Mouse (Mus musculus): ENCODE data around the gene Hmgn2.

The Hmgn2 gene

DNA sequence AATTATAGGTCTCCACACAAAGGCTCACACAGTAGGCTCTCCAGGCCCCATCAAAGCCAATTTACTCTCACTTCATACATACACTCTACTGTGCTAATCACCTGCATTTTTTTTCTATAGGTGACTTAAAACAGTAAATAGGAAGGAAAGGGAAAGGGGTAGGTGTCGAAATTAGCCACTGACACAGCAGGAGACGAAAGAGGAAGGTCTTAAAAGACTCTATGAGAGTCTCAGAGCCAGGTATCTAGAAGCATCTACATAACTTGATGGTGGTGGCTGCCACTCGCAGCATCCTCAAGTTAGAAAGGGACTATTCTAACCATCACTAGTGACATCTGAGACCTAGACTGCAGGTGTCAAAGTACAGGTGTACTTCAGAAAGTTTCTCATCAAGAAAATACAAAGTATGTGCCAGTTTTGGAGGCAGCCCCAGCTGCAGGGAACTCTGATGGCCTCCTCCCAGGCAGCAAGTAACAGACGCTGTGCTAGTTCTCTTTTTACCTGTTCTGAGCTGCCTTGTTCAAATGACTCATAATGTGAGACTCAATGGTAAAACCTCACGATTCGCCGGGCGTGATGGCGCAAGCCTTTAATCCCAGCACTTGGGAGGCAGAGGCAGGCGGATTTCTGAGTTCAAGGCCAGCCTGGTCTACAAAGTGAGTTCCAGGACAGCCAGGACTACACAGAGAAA, 9.7 kb upstream of the Hmgn2 start:
- no peak for DNase-seq (ENCODE audit: low read depth, low spot score)

DNA sequence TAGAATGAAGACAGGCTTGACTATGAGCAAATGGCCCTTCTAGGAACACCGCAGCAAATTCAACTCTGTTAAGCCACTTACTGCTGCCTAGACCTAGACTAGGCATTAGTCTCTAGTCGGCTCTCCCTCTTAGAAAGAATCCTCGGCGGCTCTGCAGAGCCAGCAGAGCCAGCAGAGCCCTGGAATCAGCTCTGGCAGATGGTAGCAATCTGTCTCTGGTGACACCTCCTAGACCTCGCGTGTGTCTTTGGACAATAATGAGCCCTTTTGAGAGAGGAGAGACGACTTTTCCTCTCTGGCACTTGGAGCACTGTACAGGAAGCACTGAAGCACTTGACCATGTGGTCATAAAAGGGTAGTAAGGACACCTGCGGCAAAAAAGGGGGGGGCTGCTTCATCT, 3.3 kb upstream of the Hmgn2 start:
- DNase-seq (ENCODE audit: low read depth, low spot score) = no peak

DNA sequence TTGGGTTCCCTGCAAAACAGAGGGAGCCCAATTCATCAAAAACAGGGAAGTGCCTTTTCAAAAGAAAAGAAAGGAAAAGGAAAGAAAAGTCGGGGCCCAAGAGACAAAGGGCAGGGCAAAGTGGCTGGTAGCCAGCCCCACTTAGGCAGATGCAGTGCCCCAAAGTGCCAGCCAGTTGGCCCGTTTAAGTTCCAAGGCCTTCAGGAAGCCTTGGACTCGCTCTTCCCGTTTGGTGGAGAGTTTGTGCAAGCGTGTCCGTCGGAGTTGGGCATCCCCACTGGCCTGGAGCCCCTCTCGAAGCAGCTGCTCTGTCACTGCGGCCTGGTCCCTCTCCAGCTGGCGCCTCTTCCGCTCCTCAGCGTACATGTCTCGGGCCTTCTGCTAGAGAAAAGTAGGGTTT, 2.4 kb upstream of the Hmgn2 start:
- no peak for DNase-seq (ENCODE audit: low read depth, low spot score)

DNA sequence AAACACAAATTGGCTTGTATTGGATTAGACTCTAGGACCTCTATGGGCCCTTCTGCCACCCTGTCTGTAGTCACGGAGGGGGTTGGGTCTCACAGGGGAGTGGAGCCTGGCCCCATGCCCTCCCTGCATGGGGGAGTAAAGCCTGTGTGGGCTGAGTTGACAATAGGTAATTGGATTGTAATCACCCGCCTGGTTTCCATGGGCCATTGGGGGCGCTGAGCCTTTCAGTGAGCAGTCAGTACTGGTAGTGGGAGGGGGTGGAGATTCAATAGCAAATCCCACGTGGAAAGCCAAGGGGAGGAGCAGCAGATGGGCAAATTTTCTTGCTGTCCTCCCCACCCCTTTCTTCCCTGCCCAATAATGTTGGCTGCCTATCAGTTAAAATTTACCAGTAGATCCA, 1.7 kb upstream of the Hmgn2 start:
- no peak for DNase-seq (ENCODE audit: low read depth, low spot score)

DNA sequence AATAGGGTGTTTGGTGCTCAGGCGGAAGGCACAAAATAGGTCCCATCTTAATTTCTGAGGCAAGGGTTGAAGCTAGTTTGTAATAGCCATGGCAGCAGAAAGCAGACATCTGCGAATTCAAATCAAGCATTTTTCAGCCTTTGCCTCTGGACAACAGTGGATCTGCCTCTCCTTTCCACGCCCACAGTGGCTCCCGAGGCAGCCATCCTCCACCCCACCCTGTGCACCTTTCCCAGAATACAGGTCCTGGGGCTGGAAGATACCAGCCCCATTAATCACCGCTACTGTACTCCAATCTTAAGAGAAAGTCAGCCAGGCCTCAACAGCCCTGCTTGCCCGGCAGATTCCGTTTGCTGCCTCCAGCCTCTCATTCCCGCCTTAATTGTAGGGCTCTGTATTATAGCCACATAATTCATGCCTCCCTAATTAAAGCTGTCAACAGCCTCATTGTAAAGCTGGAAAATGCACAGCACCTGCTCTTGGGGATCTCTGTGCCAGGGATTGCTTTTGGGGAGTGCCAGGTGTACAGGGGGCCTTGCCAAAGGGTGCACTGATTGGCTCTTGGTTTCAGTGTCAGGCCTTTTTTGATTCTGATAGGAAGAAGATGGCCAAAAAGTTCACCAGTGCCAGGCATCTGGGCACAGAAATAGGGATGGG, 792 bp upstream of the Hmgn2 start:
- no peak for DNase-seq (ENCODE audit: low read depth, low spot score)

DNA sequence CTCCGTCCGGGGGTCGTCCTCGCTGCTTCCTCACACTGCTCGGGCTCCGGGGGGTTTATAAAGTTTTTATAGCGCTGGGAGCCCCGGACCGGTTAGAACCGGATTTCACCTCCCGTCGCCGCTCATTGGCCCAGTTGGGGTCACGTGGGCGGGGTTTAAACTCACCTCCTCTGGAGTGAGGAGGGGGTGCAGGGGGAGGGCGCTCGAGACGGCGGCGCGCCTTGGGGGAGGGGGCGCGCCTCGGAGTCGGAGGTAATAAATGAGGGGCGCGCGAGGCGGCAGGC, 642 bp downstream of the Hmgn2 start:
- peak; percentile 70 for DNase-seq (ENCODE audit: low read depth, low spot score)

DNA sequence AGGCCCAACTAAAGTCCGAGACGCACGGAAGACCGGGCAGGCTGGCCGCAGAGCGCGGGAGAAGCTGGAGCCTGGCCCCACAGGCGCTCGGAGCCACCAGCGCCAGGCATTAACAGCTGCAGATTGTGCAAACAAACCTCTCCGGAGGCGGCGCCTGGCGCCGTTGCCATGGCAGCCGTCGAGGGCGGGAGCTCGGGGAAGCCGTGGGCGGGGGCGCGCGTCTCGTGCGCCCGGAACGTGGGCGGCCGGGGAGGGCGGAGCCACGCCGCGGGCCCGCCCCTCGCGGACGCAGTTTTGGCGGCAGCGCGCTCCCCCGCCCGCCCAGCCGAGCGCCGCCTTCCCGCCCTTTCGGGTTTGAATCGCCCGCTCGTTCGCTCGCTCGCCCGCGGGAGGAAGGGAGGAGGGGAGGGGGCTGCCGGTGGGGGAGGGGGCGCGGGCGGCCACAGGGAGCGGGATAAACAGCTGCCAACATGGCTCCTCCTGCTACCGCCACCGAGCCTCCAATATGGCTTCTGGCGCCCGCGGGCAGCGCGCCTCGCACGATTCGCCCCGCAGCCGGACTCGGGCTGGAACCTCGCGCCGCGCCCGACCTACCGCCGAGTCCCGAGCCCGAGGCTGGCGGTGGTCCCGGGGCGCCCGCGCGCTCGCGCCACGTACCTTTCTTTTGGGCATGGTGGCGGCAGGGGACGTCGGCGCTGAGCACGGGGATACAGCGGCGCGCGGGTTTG, 1.1 kb downstream of the Hmgn2 start:
- peak; percentile 94 for DNase-seq (ENCODE audit: low read depth, low spot score)

DNA sequence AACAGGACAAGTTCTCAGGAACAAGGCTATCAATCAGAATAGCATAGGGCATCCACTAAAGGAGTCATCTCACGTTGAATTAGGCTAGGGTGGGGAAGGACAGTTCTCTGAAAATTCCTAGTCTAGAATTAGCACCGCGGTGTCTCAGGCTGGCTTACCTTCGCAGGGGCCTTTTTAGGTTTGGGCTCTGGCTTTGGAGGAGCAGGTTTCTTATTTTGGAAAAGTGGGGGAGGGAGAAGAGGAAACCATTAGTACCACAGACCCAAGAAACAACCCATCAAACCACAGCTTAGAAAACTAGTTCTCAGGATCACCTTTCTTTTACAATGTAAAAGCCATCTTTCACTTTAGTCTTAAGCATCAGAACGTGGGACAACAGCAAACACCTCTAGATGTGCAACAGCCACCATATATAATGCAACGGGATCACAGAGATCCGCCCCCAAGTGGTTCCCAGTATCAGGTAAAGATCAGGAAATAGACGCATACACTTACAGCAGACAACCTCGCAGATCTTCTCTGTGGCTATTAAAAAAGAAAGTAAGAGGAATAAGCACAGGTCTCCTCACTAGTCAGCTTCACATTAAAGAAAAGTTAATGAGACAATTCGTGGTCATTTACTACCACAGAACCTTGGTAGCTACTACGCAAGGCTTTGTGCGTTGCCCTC, 2.0 kb downstream of the Hmgn2 start:
- no peak for DNase-seq (ENCODE audit: low read depth, low spot score)

DNA sequence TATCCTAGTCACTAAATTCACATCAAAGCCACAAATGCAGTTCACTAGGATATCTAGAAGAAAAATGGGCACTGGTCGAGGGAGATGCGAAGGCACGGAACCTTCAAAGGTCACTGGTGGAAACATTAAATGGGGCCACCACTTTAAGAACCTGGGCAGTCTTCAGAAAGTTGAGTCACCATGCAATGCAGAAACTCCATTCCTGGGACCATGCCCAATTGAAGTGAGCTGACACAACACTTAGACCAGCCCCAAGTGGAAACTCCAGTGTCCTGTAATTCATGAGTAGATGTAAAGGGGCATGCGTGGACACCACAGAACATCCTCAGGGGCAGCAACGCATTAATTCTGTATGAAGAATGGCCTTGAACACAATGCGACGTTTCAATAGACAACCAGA, 5.9 kb downstream of the Hmgn2 start:
- no peak for DNase-seq (ENCODE audit: low read depth, low spot score)

DNA sequence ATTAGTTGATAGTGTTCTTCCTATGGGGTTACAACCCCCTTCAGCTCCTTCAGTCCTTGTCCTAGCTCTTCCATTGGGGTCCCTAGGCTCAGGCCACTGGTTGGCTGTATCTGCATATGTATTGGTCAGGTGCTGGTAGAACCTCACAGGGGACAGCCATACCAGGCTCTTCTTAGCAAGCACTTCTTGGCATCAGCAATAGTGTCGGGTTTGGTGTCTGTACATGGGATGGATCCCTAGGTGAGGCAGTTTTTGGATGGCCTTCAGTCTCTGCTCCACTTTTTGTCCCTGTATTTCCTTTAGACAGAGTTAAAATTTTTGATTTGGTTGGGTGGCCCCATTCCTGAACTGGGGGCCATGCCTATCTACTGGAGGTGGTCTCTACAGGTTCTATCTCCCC, 9.6 kb downstream of the Hmgn2 start:
- no peak for DNase-seq (ENCODE audit: low read depth, low spot score)

DNA sequence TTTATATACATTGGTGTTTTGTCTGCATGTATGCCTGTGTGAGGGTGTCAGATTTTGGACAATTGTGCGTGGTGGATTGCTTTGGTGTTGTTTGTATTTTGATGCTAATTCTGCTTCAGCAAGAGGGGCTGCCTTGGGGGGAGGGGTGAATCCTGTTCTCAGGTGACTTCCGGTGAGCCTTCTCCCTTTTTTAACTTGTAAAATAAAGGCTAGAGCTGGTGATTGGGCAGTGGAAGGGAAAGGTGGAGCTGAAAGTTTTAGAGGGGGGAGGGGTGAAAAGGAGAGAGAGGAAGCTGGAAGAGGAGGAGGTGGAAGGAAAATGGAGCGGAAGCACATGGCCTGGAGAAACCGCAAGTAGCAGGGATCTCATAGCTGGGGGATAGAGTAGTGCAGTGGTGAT, 12.1 kb downstream of the Hmgn2 start:
- no peak for DNase-seq (ENCODE audit: low read depth, low spot score)

DNA sequence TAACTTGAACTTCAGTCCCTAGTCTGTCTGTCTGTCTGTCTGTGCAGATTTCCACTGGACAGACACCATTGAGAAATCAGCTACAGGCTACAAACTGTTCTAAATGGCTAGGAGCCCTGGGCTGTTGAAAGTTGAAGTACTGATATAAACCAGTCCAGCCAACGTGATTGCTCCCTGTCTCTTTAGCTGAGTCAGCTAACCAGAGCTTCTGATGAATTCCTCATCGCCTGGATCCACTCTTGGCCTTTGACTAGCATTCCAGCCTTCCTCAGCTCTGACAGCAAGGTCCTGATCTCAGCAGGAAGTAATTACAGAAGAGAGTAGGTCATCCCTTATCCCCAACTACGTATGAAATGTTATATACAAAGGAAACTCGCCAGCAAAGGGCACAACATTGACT, 21.7 kb downstream of the Hmgn2 start:
- DNase-seq (ENCODE audit: low read depth, low spot score) = no peak

DNA sequence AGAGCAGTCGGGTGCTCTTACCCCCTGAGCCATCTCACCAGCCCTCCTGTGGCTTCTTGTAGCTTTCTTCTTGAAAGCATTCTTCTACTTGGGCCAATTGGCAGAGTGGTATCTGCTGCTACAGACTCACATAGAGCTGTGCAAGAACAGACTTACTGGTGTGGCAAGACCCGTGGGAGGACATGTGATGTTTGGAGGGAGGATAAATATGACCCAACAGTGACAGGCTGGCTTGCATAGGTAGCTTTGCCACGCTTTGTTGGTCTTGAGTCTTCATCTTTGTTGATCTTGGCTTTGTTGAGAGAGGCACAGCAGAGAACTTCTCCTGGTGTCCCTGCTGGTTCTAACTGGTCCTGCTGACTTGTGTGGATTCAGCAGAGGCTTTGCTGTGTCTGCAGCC, 24.7 kb downstream of the Hmgn2 start:
- no peak for DNase-seq (ENCODE audit: low read depth, low spot score)

DNA sequence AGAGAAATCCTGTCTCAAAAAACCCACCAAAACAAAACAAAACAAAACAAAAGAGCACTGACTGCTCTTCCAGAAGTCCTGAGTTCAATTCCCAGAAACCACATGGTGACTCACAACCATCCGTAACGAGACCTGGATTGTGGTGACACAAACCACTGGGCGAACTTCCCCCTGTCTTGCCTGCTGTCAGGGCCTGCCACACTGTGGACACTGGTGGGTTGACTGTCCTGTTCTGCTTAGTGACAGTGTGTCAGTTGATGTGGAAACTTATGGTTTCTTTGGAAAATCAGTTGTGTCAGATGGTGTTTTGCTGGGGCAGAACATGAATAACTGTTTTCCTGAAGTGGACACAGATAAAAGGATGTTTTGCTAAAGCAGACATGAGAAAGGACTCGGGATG, 25.8 kb downstream of the Hmgn2 start:
- DNase-seq (ENCODE audit: low read depth, low spot score) = no peak

DNA sequence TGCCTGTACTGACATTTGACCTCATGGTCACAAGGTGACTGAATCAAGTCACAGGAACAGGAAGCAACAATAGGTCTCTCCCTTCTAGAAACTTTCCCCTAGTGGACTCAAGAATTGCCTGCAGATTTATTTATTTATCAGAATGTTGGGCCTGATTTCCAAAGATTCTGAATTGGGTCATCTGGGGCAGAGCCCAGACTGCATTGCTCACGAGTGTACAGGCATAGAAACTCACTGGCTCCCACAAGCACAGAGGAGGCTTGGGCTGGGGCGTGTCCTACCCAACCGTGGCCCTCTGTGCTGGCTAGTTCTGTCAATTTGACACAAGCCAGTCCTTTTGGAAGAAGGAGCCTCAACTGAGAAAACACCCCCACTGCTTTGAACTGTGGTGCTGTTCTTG, 26.9 kb downstream of the Hmgn2 start:
- DNase-seq (ENCODE audit: low read depth, low spot score) = no peak

DNA sequence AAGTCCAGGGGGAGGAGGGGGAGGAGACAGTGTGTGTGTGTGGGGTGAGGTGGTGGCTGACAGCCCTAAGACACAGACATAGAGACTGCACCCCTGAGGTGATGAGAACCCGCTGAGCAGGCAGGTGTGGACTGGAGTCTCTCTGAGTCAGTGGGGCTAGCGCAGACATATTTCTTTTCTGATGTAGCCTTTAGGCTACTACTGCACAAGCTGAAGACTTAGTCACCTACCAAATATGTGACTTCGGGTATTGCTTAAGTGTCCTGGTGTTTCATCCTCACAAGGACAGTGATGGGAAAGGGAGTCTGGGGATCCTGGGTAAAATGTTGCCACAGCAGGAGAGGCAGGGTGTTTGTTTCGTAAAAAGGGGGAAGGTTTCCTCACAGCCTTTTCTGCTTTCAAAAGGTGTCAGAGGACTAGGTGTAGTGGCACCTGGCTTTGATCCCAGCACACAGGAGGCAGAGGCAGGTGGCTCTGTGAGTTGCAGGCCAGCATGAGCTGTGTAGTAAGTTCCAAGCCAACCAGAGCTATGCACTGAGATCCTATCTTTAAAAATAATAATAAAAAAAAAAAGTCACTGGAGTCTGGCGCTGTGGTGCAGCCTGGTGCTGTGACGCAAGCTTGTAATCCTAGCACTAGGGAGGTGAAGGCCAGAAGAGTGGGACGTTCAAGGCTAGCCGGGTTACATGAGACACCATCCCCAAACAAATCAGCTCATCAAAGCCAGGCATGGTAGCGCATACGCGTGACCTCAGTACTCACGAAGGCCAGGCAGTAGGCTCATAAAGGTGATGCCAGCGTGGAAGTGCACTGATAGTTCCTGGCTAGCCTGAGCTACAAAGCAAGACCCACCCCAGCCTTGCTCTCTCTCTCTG, 27.8 kb downstream of the Hmgn2 start:
- no peak for DNase-seq (ENCODE audit: low read depth, low spot score)

DNA sequence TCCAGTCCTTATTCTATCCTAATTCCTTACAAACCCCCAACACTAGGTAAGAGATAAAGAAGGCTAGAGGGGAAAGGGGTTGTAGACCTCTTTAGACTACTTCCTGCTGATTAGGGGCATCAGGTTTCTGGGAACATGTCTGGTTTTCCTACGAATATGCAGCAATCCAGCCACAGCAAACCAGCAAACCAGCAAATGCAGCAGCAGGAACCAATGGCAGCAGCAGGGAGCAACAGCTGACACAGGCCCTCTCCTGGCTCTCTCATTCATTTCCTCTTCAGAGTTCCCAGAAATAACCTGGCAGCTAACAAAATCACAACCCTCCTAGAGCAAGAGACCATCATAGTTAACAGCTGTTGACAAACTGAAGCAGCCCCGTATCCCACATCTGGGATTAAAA, 30.4 kb downstream of the Hmgn2 start:
- no peak for DNase-seq (ENCODE audit: low read depth, low spot score)

DNA sequence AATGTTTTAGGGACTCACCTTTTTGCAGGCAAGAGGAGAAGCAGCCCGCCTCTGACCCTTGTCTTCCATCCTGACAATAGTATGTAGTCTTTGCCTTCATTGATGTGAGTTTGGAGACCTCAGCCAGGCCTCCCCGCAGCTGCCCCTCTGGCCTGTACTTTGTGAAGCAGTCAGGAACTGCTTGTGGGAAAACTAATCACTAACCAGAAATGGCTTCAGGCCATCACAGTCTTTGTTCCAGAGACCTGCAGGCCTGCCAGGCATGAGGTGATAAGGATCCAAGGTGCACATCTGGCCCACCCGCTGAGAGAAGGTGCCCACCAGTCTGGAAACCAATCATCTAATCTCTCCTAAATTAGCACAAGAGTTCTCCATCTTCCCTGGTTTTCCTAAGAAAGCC, 36.7 kb downstream of the Hmgn2 start:
- DNase-seq (ENCODE audit: low read depth, low spot score) = no peak

DNA sequence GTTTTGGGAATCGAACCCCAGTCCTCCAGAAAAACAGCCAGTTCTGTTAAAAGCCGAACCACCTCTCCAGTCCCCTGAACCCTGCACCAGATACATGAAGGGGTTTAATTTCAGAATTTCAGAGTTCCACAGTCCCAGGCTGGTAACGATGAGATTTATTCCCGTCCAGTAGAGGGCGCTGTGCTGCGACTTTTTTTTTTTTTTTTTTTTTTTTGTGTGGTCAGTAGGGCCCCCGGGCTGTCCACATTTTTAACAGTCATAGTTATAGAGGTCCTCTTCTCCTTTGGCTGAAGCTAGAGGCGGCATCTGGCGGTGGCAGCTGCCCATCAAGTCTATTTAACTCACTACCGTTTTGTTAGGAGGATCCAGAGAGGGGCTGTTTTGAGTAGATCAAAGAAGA, 37.1 kb downstream of the Hmgn2 start:
- no peak for DNase-seq (ENCODE audit: low read depth, low spot score)

DNA sequence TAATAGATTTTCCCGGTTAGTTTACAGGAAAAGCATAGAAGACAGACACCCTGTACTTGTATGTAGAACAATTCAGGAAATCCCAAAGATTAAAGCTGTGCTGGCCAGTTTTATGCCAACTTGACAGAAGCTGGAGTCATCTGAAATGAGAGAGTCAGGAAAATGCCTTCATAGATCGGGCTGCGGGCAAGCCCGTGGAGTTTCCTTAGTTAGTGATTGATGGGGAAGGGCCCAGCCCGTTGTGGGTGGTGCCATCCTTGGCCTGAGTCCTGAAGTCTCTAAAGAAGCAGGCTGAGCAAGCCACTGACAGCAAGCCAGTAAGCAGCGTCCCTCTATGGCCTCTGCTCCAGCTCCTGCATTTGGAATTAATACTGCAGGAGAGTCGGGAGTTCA, 39.2 kb downstream of the Hmgn2 start:
- DNase-seq (ENCODE audit: low read depth, low spot score) = no peak

DNA sequence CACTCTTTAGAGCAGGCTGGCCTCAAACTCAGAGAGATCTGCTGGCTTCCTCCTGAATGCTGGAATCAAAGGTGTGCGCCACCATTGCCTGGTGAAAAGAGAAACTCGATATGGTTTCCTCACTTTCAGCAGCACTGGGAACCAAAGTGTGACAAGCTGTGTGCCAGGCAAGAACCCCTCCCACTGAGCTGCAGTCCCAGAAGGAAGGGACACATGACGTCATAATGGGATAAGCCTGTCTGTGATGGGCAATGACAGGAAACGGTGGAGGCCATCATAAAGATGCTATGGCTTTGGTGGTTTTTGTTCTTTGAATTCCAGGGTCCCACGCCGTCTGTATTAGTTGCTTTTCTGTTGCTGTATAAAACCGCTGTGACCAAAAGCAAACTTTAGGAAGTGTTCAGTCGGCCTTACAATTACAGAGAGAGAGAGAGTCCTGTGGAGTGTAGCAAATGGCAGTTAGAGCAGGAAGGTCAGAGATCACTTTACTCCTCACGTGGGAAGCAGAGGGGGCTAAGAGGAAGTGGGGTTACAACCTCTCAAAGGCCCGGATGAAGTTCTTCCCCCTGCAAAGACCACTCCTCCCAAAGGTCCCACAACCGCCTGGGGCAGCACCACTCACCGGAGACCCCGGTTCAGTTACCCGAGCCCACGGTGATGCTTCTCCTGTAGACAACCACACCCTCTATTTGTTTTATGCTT, 39.7 kb downstream of the Hmgn2 start:
- DNase-seq (ENCODE audit: low read depth, low spot score) = no peak

All from c-Kit-negative CD71-positive TER-119-positive erythroid progenitor cells, embryonic 14.5 days (primary cell).